Comparison of ENCODE assay signal across 23 mouse cellular contexts in the genomic region with DNA sequence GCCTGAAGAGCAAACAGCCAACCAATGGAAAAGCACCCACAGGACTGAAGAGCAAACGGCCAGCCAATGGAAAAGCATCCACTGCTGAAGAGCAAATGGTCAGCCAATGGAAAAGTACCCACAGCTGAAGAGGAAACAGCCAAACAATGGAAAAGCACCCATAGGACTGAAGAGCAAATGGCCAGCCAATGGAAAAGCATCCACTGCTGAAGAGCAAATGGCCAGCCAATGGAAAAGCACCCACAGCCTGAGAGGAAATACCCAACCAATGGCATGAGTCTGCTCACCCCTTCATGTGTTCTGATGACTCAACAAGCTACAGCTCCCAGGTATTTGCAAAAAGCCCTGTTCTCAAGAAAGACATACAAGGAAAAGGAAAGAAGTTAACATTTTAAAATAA.
"Had no signal": no experiment of that assay in that cellular context is flagged by ENCODE, and none has a peak within 500 bp of the region (broad histone marks: within the 10 kb centered on the region; RNA-seq: fewer than 3 reads in every experiment).

No protein-coding gene starts in this region.

- H3K27ac ChIP-seq: heart, embryonic 13.5 days; heart, embryonic 15.5 days; hindbrain, embryonic 13.5 days; hindbrain, embryonic 15.5 days; hindbrain, postnatal 0 days; kidney, embryonic 15.5 days; kidney, postnatal 0 days; layer of hippocampus, adult 2 months; left cerebral cortex, adult 2 months; limb, embryonic 13.5 days; limb, embryonic 15.5 days; liver, embryonic 12.5 days; liver, embryonic 14.5 days had no signal

- H3K36me3 ChIP-seq: heart, embryonic 13.5 days; heart, embryonic 15.5 days; hindbrain, embryonic 13.5 days; hindbrain, embryonic 15.5 days; kidney, embryonic 15.5 days; limb, embryonic 13.5 days; limb, embryonic 15.5 days; liver, embryonic 12.5 days had no signal

- H3K4me1 ChIP-seq: hindbrain, embryonic 13.5 days; hindbrain, embryonic 15.5 days; limb, embryonic 15.5 days; liver, embryonic 12.5 days had no signal

- H3K9ac ChIP-seq: heart, embryonic 13.5 days; heart, embryonic 15.5 days; hindbrain, embryonic 13.5 days; hindbrain, embryonic 15.5 days; kidney, embryonic 15.5 days; limb, embryonic 13.5 days; limb, embryonic 15.5 days; liver, embryonic 12.5 days; liver, embryonic 14.5 days had no signal

- H3K27me3 ChIP-seq: heart, embryonic 13.5 days; heart, embryonic 15.5 days; hindbrain, embryonic 13.5 days; hindbrain, embryonic 15.5 days; kidney, embryonic 15.5 days; limb, embryonic 15.5 days; liver, embryonic 12.5 days had no signal

- DNase-seq: gastrocnemius, postnatal 14 days; gastrocnemius, postnatal 36 days; heart, adult 18-20 months; heart, postnatal 14 days; heart, postnatal 36 days; kidney, adult 11 months; kidney, adult 2 months; kidney, adult 9 months; kidney, postnatal 14 days; kidney, postnatal 36 days had no signal

- H3K9me3 ChIP-seq: heart, embryonic 13.5 days; heart, embryonic 15.5 days; hindbrain, embryonic 13.5 days; hindbrain, embryonic 15.5 days; kidney, embryonic 15.5 days; limb, embryonic 13.5 days; limb, embryonic 15.5 days; liver, embryonic 12.5 days had no signal

- H3K4me3 ChIP-seq: heart, embryonic 13.5 days; heart, embryonic 15.5 days; hindbrain, embryonic 13.5 days; hindbrain, embryonic 15.5 days; kidney, embryonic 15.5 days; layer of hippocampus, adult 2 months; left cerebral cortex, adult 2 months; limb, embryonic 13.5 days; limb, embryonic 15.5 days; liver, embryonic 12.5 days had no signal
